Mouse (Mus musculus): ENCODE results near the gene Cdc6. TPM values are rescaled to one million over a fixed set of nuclear protein-coding genes. Genes with fewer than 3 reads are reported as not detected.

Cdc6 gene
- polyA plus RNA-seq, 1 experiment from 2014 or later: 11.2 TPM

GRCm38 (mm10) chr11:98936170-98936569 lies 28.6 kb downstream of the Cdc6 start:
- WGBS: 3% methylated on average over 29 of the region's 29 CpGs
- peak overlapping the region; percentile 63 for H3K4me3 ChIP-seq
- H3K27ac ChIP-seq (replicated peaks): no peak overlapping the region
- ATAC-seq (replicated peaks): no peak
- no peaks in the 10 kb centered on the region for H3K9me3 ChIP-seq
- 0 out of 2 replicates have a peak overlapping the region, but pooled peaks have one; percentile 13 for H3K9ac ChIP-seq (replicated peaks)
- peaks cover 72% of the 10 kb centered on the region for H3K4me1 ChIP-seq
- peaks cover 19% of the 10 kb centered on the region for H3K27me3 ChIP-seq
- no peaks in the 10 kb centered on the region for H3K36me3 ChIP-seq
- peak overlapping the region; percentile 99 for H3K4me2 ChIP-seq (replicated peaks)

GRCm38 (mm10) chr11:98936606-98937409 lies 29.2 kb downstream of the Cdc6 start:
- peak overlapping the region; percentile 16; the same call in 1 of the 2 replicates for H3K27ac ChIP-seq (replicated peaks)
- H3K4me3 ChIP-seq: peak overlapping the region; percentile 63
- peaks cover 72% of the 10 kb centered on the region for H3K4me1 ChIP-seq

GRCm38 (mm10) chr11:98937410-98937913 lies 29.9 kb downstream of the Cdc6 start:
- Histone ChIP-seq H3K27me3 (peaks cover 19% of the 10 kb centered on the region), H3K4me2 (replicated peaks) (peak overlapping the region; percentile 99), H3K36me3 (no peaks in the 10 kb centered on the region), H3K4me3 (peak overlapping the region; percentile 63), H3K27ac (replicated peaks) (peak overlapping the region; percentile 33), H3K4me1 (peaks cover 72% of the 10 kb centered on the region), H3K9me3 (no peaks in the 10 kb centered on the region), H3K9ac (replicated peaks) (peak overlapping the region; percentile 51)
- ATAC-seq (replicated peaks): peak; percentile 87
- under 1% methylated on average over 36 of the region's 38 CpGs for WGBS

More at GRCm38 (mm10) chr11:98936606-98937409, 29.2 kb downstream of the Cdc6 start:
- peaks cover 19% of the 10 kb centered on the region for H3K27me3 ChIP-seq
- H3K9me3 ChIP-seq: no peaks in the 10 kb centered on the region
- WGBS: 3% methylated on average over 23 of the region's 23 CpGs
- H3K4me2 ChIP-seq (replicated peaks): peak overlapping the region; percentile 99
- H3K9ac ChIP-seq (replicated peaks): peak overlapping the region; percentile 51
- peak; percentile 43 for ATAC-seq (replicated peaks)
- H3K36me3 ChIP-seq: no peaks in the 10 kb centered on the region

GRCm38 (mm10) chr11:98937914-98938694 lies 30.5 kb downstream of the Cdc6 start:
- Histone ChIP-seq H3K9ac (replicated peaks) (peak overlapping the region; percentile 51), H3K4me2 (replicated peaks) (peak overlapping the region; percentile 99), H3K9me3 (no peaks in the 10 kb centered on the region), H3K4me3 (peak overlapping the region; percentile 63), H3K27me3 (peaks cover 19% of the 10 kb centered on the region), H3K4me1 (peaks cover 72% of the 10 kb centered on the region), H3K27ac (replicated peaks) (peak overlapping the region; percentile 33), H3K36me3 (no peaks in the 10 kb centered on the region)
- WGBS: under 1% methylated on average over 39 of the region's 39 CpGs
- peak; percentile 20; the same call in 1 of the 2 replicates for ATAC-seq (replicated peaks)

GRCm38 (mm10) chr11:98938701-98939083 lies 31.1 kb downstream of the Cdc6 start:
- ATAC-seq (replicated peaks): no peak
- Histone ChIP-seq H3K9ac (replicated peaks) (no peak overlapping the region), H3K27ac (replicated peaks) (no peak overlapping the region), H3K4me2 (replicated peaks) (peak overlapping the region; percentile 99), H3K9me3 (no peaks in the 10 kb centered on the region), H3K36me3 (no peaks in the 10 kb centered on the region), H3K4me1 (peaks cover 76% of the 10 kb centered on the region), H3K27me3 (peaks cover 19% of the 10 kb centered on the region), H3K4me3 (0 out of 2 replicates have a peak overlapping the region, but pooled peaks have one; percentile 63)
- 51% methylated on average over 7 of the region's 7 CpGs for WGBS

GRCm38 (mm10) chr11:98939084-98939952 lies 31.7 kb downstream of the Cdc6 start:
- no peak overlapping the region for H3K9ac ChIP-seq (replicated peaks)
- ATAC-seq (replicated peaks): no peak
- peaks cover 82% of the 10 kb centered on the region for H3K4me1 ChIP-seq
- no peaks in the 10 kb centered on the region for H3K36me3 ChIP-seq
- no peak overlapping the region for H3K4me3 ChIP-seq
- peaks cover 19% of the 10 kb centered on the region for H3K27me3 ChIP-seq
- H3K4me2 ChIP-seq (replicated peaks): no peak overlapping the region
- no peak overlapping the region for H3K27ac ChIP-seq (replicated peaks)
- 59% methylated on average over 15 of the region's 15 CpGs for WGBS
- no peaks in the 10 kb centered on the region for H3K9me3 ChIP-seq

- Histone ChIP-seq H3K27ac (replicated peaks) (peak overlapping the region; percentile 58; the same call in 1 of the 2 replicates), H3K4me3 (no peak overlapping the region)
These were observed 32.5 kb downstream of the Cdc6 start for GRCm38 (mm10) chr11:98939953-98940641.

GRCm38 (mm10) chr11:98940776-98941175 lies 33.2 kb downstream of the Cdc6 start:
- WGBS: 36% methylated on average over 3 of the region's 3 CpGs
- peak overlapping the region; percentile 70 for H3K4me2 ChIP-seq (replicated peaks)
- H3K4me1 ChIP-seq: peaks cover 95% of the 10 kb centered on the region
- H3K36me3 ChIP-seq: no peaks in the 10 kb centered on the region
- ATAC-seq (replicated peaks): no peak
- H3K27me3 ChIP-seq: peaks cover 14% of the 10 kb centered on the region
- peak overlapping the region; percentile 58 for H3K27ac ChIP-seq (replicated peaks)
- H3K9me3 ChIP-seq: no peaks in the 10 kb centered on the region
- H3K4me3 ChIP-seq: peak overlapping the region; percentile 8; the same call in 1 of the 2 replicates
- no peak overlapping the region for H3K9ac ChIP-seq (replicated peaks)

More at GRCm38 (mm10) chr11:98939953-98940641, 32.5 kb downstream of the Cdc6 start:
- no peak overlapping the region for H3K9ac ChIP-seq (replicated peaks)
- ATAC-seq (replicated peaks): no peak
- peaks cover 90% of the 10 kb centered on the region for H3K4me1 ChIP-seq
- WGBS: 49% methylated on average over 11 of the region's 11 CpGs
- H3K27me3 ChIP-seq: peaks cover 18% of the 10 kb centered on the region
- H3K4me2 ChIP-seq (replicated peaks): no peak overlapping the region
- H3K9me3 ChIP-seq: no peaks in the 10 kb centered on the region
- no peaks in the 10 kb centered on the region for H3K36me3 ChIP-seq

- Histone ChIP-seq H3K4me2 (replicated peaks) (peak overlapping the region; percentile 70), H3K27me3 (peaks cover 7% of the 10 kb centered on the region), H3K27ac (replicated peaks) (peak overlapping the region; percentile 91), H3K36me3 (no peaks in the 10 kb centered on the region), H3K4me3 (peak overlapping the region; percentile 55), H3K9ac (replicated peaks) (peak overlapping the region; percentile 61), H3K9me3 (no peaks in the 10 kb centered on the region), H3K4me1 (peaks cover 89% of the 10 kb centered on the region)
- ATAC-seq (replicated peaks): peak; percentile 1; the same call in 1 of the 2 replicates
- WGBS: under 1% methylated on average over 12 of the region's 12 CpGs
These were observed 33.8 kb downstream of the Cdc6 start for GRCm38 (mm10) chr11:98941341-98941825.

GRCm38 (mm10) chr11:98941826-98942550 lies 34.4 kb downstream of the Cdc6 start:
- Histone ChIP-seq H3K27me3 (peaks cover 4% of the 10 kb centered on the region; the same call in 1 of the 2 replicates), H3K36me3 (no peaks in the 10 kb centered on the region), H3K9ac (replicated peaks) (peak overlapping the region; percentile 61), H3K27ac (replicated peaks) (peak overlapping the region; percentile 91), H3K9me3 (no peaks in the 10 kb centered on the region), H3K4me3 (peak overlapping the region; percentile 55), H3K4me2 (replicated peaks) (peak overlapping the region; percentile 70), H3K4me1 (peaks cover 83% of the 10 kb centered on the region)
- WGBS: 4% methylated on average over 15 of the region's 15 CpGs
- peak; percentile 44 for ATAC-seq (replicated peaks)
